Mouse (Mus musculus): ENCODE measurements around the gene Rem2. TPM values are rescaled to one million over a fixed set of nuclear protein-coding genes. Genes with fewer than 3 reads are reported as not detected.

Rem2 gene
- total and polyA plus RNA-seq, 3 experiments, result 4.8 to 38.8 TPM; not detected in 1

DNA sequence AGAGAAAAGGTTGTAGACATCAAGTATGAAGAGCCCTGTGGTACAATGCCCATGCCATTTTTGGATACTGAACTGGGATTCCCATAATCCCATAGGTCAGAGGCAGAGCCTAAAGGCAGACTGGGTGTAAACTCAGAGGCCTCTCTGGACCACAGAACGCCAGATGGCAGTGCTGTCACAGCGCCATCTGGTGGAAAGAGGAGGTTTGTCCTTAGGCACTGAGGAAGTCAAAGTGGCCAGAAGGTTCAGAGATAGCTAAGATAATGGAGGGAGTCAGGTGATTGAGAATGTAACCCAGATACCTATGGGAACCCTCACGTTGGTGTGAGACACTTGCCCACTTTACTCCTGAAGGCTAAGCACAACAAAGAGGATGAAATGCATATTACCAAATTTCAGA is 18.3 kb downstream of the Rem2 start:
- no peaks in the 10 kb centered on the region for H3K79me2 ChIP-seq (ENCODE audit: control insufficient read depth, insufficient read depth, low read length, poor library complexity)
- peak; percentile 88 for DNase-seq (ENCODE audit: low read depth, low spot score)
- H3K9ac ChIP-seq (ENCODE audit: control insufficient read depth, low read depth, low read length, poor library complexity, severe bottlenecking), result no peak overlapping the region
- H3K36me3 ChIP-seq (ENCODE audit: control insufficient read depth in 1 of 2, insufficient read depth in 2 of 2, low read length in 2 of 2), result peaks cover 0 to 3% of the 10 kb centered on the region in 2 experiments; a peak in 1 of 4 replicates
- TF ChIP-seq KAT2A (conservative IDR thresholded peaks at IDR 0.05; ENCODE audit: low read depth, low read length) (no peak), MAZ (IDR thresholded peaks at IDR 0.05; ENCODE audit: low read depth, low read length) (no peak), RCOR1 (IDR thresholded peaks at IDR 0.05; ENCODE audit: low read depth, low read length) (no peak), SIN3A (IDR thresholded peaks at IDR 0.05; ENCODE audit: low read length) (0 out of 2 replicates have a peak, but pooled peaks have one; percentile 27), UBTF (IDR thresholded peaks at IDR 0.05; ENCODE audit: borderline replicate concordance, insufficient read depth, low read depth, low read length) (no peak), MYC (IDR thresholded peaks at IDR 0.05; ENCODE audit: low read depth, low read length) (0 out of 2 replicates have a peak, but pooled peaks have one; percentile 42), TCF12 (IDR thresholded peaks at IDR 0.05; ENCODE audit: low read depth, low read length) (peak; percentile 32; the same call in 1 of the 2 replicates), BHLHE40 (IDR thresholded peaks at IDR 0.05; ENCODE audit: borderline replicate concordance, low read depth, low read length) (no peak), CHD2 (IDR thresholded peaks at IDR 0.05; ENCODE audit: low read length) (no peak), NRF1 (IDR thresholded peaks at IDR 0.05; ENCODE audit: insufficient read depth, low read depth, low read length, poor library complexity, severe bottlenecking) (no peak), MAX (IDR thresholded peaks at IDR 0.05; ENCODE audit: low read length) (peak; percentile 36; the same call in 1 of the 2 replicates), POLR2A (IDR thresholded peaks at IDR 0.05; ENCODE audit: control insufficient read depth in 1 of 2, insufficient read depth in 1 of 2, low read depth in 1 of 2, low read length in 2 of 2, poor library complexity in 1 of 2) (no peak), TAL1 (IDR thresholded peaks at IDR 0.05; ENCODE audit: low read length) (peak; percentile 15; the same call in 1 of the 2 replicates), TBP (IDR thresholded peaks at IDR 0.05; ENCODE audit: low read depth, low read length) (no peak), USF1 (IDR thresholded peaks at IDR 0.05; ENCODE audit: low read depth, low read length) (peak; percentile 17; the same call in 1 of the 2 replicates), ZC3H11A (IDR thresholded peaks at IDR 0.05; ENCODE audit: low read depth, low read length) (peak; percentile 66), SMC3 (IDR thresholded peaks at IDR 0.05; ENCODE audit: low read depth, low read length) (peak; percentile 91), EP300 (IDR thresholded peaks at IDR 0.05; ENCODE audit: low read depth in 1 of 2, low read length in 2 of 2) (0 out of 4 replicates have a peak, but pooled peaks have one; percentile 21 to 37), RAD21 (IDR thresholded peaks at IDR 0.05; ENCODE audit: low read depth, low read length) (peak; percentile 67), CTCF (IDR thresholded peaks at IDR 0.05 in 2 of 3, conservative IDR thresholded peaks at IDR 0.05 in 1 of 3; ENCODE audit: control insufficient read depth in 1 of 3, insufficient read depth in 1 of 3, low read depth in 2 of 3, low read length in 3 of 3, poor library complexity in 1 of 3, severe bottlenecking in 1 of 3) (peak; percentile 87 to 96 (median 95)), MYB (IDR thresholded peaks at IDR 0.05; ENCODE audit: low read depth, low read length) (no peak), GATA1 (IDR thresholded peaks at IDR 0.05; ENCODE audit: low read depth, low read length) (peak; percentile 68), ETS1 (IDR thresholded peaks at IDR 0.05; ENCODE audit: low read depth, low read length) (peak; percentile 37; the same call in 1 of the 2 replicates)
- no peaks in the 10 kb centered on the region for H3K27me3 ChIP-seq (ENCODE audit: control insufficient read depth in 1 of 2, insufficient read depth in 2 of 2, low read length in 2 of 2)
- H3K4me3 ChIP-seq (ENCODE audit: control insufficient read depth in 1 of 2, insufficient read depth in 1 of 2, low read depth in 2 of 2, low read length in 2 of 2), result no peak overlapping the region
- H3K4me1 ChIP-seq (ENCODE audit: control insufficient read depth in 1 of 2, insufficient read depth in 2 of 2, low read length in 2 of 2), result peaks cover 0 to 3% of the 10 kb centered on the region in 2 experiments; a peak in 3 of 4 replicates
- H3K9me3 ChIP-seq (replicated peaks; ENCODE audit: insufficient read depth, low read length), result no peaks in the 10 kb centered on the region
- no peak overlapping the region for H3K27ac ChIP-seq (ENCODE audit: control insufficient read depth, low read depth, low read length)

All from MEL (cell line).